In genomic region chr4:82485910-82486309, GRCm38 (mm10) we compare ENCODE assay signal across 23 mouse cellular contexts.
DNase-seq lines count a peak whose midpoint lies in the region; ATAC-seq and TF ChIP-seq lines count a peak whose summit lies in the region.
"Had no signal": no experiment of that assay in that cellular context is flagged by ENCODE, and none has a peak within 500 bp of the region (broad histone marks: within the 10 kb centered on the region; RNA-seq: fewer than 3 reads in every experiment).

No protein-coding gene starts in this region.

- intact Hi-C loops in gastrocnemius, adult 2 months (cut with DNase I): loop anchor here (5.0 kb wide), 1 partner anchor 149 kb away; no protein-coding TSS in a partner anchor

- H3K4me1 ChIP-seq in intestine, embryonic 14.5 days (replicated peaks; ENCODE audit: control insufficient read depth, insufficient read depth, low read length): peaks cover 21% of the 10 kb centered on the region
- peaks cover 12% of the 10 kb centered on the region; the same call in 1 of the 2 replicates for H3K4me1 ChIP-seq in intestine, embryonic 16.5 days (ENCODE audit: control insufficient read depth, insufficient read depth, low read length)
- peaks cover 9% of the 10 kb centered on the region; the same call in 1 of the 2 replicates for H3K4me1 ChIP-seq in liver, postnatal 0 days (ENCODE audit: insufficient read depth)
- no peaks in the 10 kb centered on the region for H3K4me1 ChIP-seq in liver, embryonic 11.5 days (replicated peaks; ENCODE audit: control insufficient read depth, insufficient read depth, low read length)
- H3K4me1 ChIP-seq: megakaryocyte, embryonic 14.5 days had no signal

- H3K4me2 ChIP-seq in intestine, embryonic 14.5 days (ENCODE audit: low read length): no peak overlapping the region
- no peak overlapping the region for H3K4me2 ChIP-seq in intestine, embryonic 16.5 days (ENCODE audit: low read depth, low read length)
- H3K4me2 ChIP-seq in liver, postnatal 0 days (ENCODE audit: low read depth, low read length): no peak overlapping the region
- no peak overlapping the region for H3K4me2 ChIP-seq in liver, embryonic 11.5 days
- H3K4me2 ChIP-seq: hindbrain, embryonic 14.5 days; kidney, embryonic 15.5 days; midbrain, embryonic 13.5 days had no signal

- no peak overlapping the region for H3K9ac ChIP-seq in intestine, embryonic 14.5 days (ENCODE audit: low read length)
- H3K9ac ChIP-seq in intestine, embryonic 16.5 days (ENCODE audit: low read depth, low read length): no peak overlapping the region
- H3K9ac ChIP-seq in liver, postnatal 0 days (replicated peaks): no peak overlapping the region
- H3K9ac ChIP-seq in liver, embryonic 11.5 days (ENCODE audit: low read depth, low read length): no peak overlapping the region
- H3K9ac ChIP-seq: hindbrain, embryonic 14.5 days; kidney, embryonic 15.5 days; midbrain, embryonic 13.5 days had no signal

- H3K27me3 ChIP-seq in intestine, embryonic 14.5 days (replicated peaks; ENCODE audit: control insufficient read depth, insufficient read depth, low read length): no peaks in the 10 kb centered on the region
- no peaks in the 10 kb centered on the region for H3K27me3 ChIP-seq in intestine, embryonic 16.5 days (replicated peaks; ENCODE audit: control insufficient read depth, insufficient read depth, low read length)
- no peaks in the 10 kb centered on the region for H3K27me3 ChIP-seq in liver, postnatal 0 days (ENCODE audit: insufficient read depth, low read length)
- H3K27me3 ChIP-seq in liver, embryonic 11.5 days (replicated peaks; ENCODE audit: control insufficient read depth, insufficient read depth, low read length): no peaks in the 10 kb centered on the region
- H3K27me3 ChIP-seq: midbrain, embryonic 13.5 days had no signal

- TF ChIP-seq EP300 in liver, postnatal 0 days (IDR thresholded peaks at IDR 0.05; ENCODE audit: low read depth): no peak

- H3K36me3 ChIP-seq in intestine, embryonic 14.5 days (ENCODE audit: control insufficient read depth, insufficient read depth, low read length): peaks cover 7% of the 10 kb centered on the region; the same call in 1 of the 2 replicates
- H3K36me3 ChIP-seq in intestine, embryonic 16.5 days (ENCODE audit: control insufficient read depth, insufficient read depth, low read length): 0 out of 2 replicates have a peak, but pooled peaks cover 2% of the 10 kb centered on the region
- H3K36me3 ChIP-seq in liver, postnatal 0 days (replicated peaks; ENCODE audit: insufficient read depth, low read length): 0 out of 2 replicates have a peak, but pooled peaks cover 2% of the 10 kb centered on the region
- H3K36me3 ChIP-seq in liver, embryonic 11.5 days (ENCODE audit: control insufficient read depth, insufficient read depth, low read length): no peaks in the 10 kb centered on the region
- H3K36me3 ChIP-seq: midbrain, embryonic 13.5 days had no signal

- TF ChIP-seq CTCF in gastrocnemius, adult 2 months (IDR thresholded peaks at IDR 0.05): no peak
- TF ChIP-seq CTCF in liver, postnatal 0 days (IDR thresholded peaks at IDR 0.05; ENCODE audit: low read depth): no peak

- 86% methylated on average over 2 of the region's 2 CpGs for WGBS in intestine, embryonic 14.5 days
- 80% methylated on average over 2 of the region's 2 CpGs for WGBS in intestine, embryonic 16.5 days
- WGBS in liver, postnatal 0 days (ENCODE audit: insufficient replicate concordance): 53% methylated on average over 2 of the region's 2 CpGs
- 82% methylated on average over 2 of the region's 2 CpGs for WGBS in liver, embryonic 11.5 days

- no peak for ATAC-seq in intestine, embryonic 14.5 days (replicated peaks; ENCODE audit: low FRiP score, low TSS enrichment, low read depth)
- ATAC-seq in intestine, embryonic 16.5 days: no peak
- ATAC-seq in liver, postnatal 0 days: peak; percentile 78
- ATAC-seq in liver, embryonic 11.5 days (replicated peaks; ENCODE audit: low FRiP score): no peak
- ATAC-seq: forebrain, embryonic 14.5 days; inflammation-experienced regulatory T-cells, adult 6 months; midbrain, embryonic 13.5 days had no signal

- DNase-seq in gastrocnemius, adult 2 months: no peak
- DNase-seq in gastrocnemius, adult 8-10 months (ENCODE audit: low spot score in 2 of 2): no peak
- peak; percentile 48 for DNase-seq in intestine, embryonic 14.5 days (ENCODE audit: low spot score)
- DNase-seq in liver, postnatal 0 days: no peak
- DNase-seq in liver, embryonic 11.5 days (ENCODE audit: low spot score): no peak
- DNase-seq in cerebellum, adult 9-10 months: no peak
- DNase-seq: adrenal gland, postnatal 25 days; cerebellum, adult 9-11 months; gastrocnemius, postnatal 25 days; heart, postnatal 4 days; kidney, postnatal 4 days; layer of hippocampus, adult 9-11 months; liver; lung, adult 2 months had no signal

- peak overlapping the region; percentile 17; the same call in 1 of the 2 replicates for H3K4me3 ChIP-seq in gastrocnemius, adult 2 months
- no peak overlapping the region for H3K4me3 ChIP-seq in intestine, embryonic 14.5 days (ENCODE audit: low read depth, low read length)
- no peak overlapping the region for H3K4me3 ChIP-seq in intestine, embryonic 16.5 days (ENCODE audit: low read length)
- no peak overlapping the region for H3K4me3 ChIP-seq in liver, postnatal 0 days (ENCODE audit: low read depth, low read length)
- no peak overlapping the region for H3K4me3 ChIP-seq in liver, embryonic 11.5 days (ENCODE audit: low read depth, low read length)
- H3K4me3 ChIP-seq: erythroblast, embryonic 14.5 days; kidney, embryonic 15.5 days; limb, embryonic 10.5 days; megakaryocyte, embryonic 14.5 days; midbrain, embryonic 13.5 days had no signal

- H3K9me3 ChIP-seq in intestine, embryonic 14.5 days (ENCODE audit: control insufficient read depth, low read length): no peaks in the 10 kb centered on the region
- 0 out of 2 replicates have a peak, but pooled peaks cover 3% of the 10 kb centered on the region for H3K9me3 ChIP-seq in intestine, embryonic 16.5 days (ENCODE audit: control insufficient read depth, low read length)
- no peaks in the 10 kb centered on the region for H3K9me3 ChIP-seq in liver, postnatal 0 days (ENCODE audit: low read length)
- no peaks in the 10 kb centered on the region for H3K9me3 ChIP-seq in liver, embryonic 11.5 days (ENCODE audit: control insufficient read depth, low read length)
- H3K9me3 ChIP-seq: kidney, embryonic 15.5 days; limb, embryonic 10.5 days; midbrain, embryonic 13.5 days had no signal

- H3K27ac ChIP-seq in gastrocnemius, adult 2 months: peak overlapping the region; percentile 85
- no peak overlapping the region for H3K27ac ChIP-seq in intestine, embryonic 14.5 days (ENCODE audit: low read depth)
- H3K27ac ChIP-seq in intestine, embryonic 16.5 days (ENCODE audit: low read length): no peak overlapping the region
- H3K27ac ChIP-seq in liver, postnatal 0 days (ENCODE audit: low read depth): peak overlapping the region; percentile 39
- H3K27ac ChIP-seq in liver, embryonic 11.5 days (ENCODE audit: low read depth, low read length): no peak overlapping the region
- H3K27ac ChIP-seq: hindbrain, embryonic 14.5 days; kidney, embryonic 15.5 days; limb, embryonic 10.5 days; midbrain, embryonic 13.5 days had no signal

Comparison
In these comparisons a context has a peak if more than half of its experiments do, and no peak if none do; other contexts are left out.
1. H3K27ac ChIP-seq: peak in gastrocnemius, adult 2 months (single experiment) and liver, postnatal 0 days (single experiment); none in intestine, embryonic 14.5 days (single experiment), intestine, embryonic 16.5 days (single experiment) and liver, embryonic 11.5 days (single experiment).